Mouse (Mus musculus) layer of hippocampus, adult 11-12 months (tissue): Measurements from ENCODE around the gene Fam234a.
"Not testable (repeated sequence)": the region's sequence is repeated elsewhere in the genome, so short reads cannot be mapped to it uniquely, and the experiment has no call there.

Experiments
- DNase-seq: peaks from one replicate; pipeline ENCODE4 v3.0.0; 2022; ENCODE audit warnings: low spot score

The Fam234a gene

DNA sequence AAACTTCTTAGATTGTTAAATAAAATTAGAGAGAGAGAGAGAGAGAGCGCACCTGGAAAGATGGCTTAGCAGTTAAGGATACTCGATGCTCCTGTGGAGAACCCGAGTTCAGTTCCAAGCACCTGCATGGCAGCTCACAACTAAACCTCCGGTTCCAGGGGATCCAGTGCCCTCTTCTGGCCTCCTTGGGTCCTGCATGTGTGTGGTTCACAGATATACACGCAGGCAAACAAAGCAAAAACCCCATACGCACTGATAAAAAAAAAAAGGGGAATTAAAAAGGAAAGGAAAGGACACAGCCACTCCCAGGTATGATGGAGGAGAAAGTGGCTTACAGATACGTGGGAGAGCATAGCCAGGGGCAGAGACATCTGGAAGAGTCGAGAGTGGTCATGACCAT is 11.2 kb downstream of the Fam234a start:
- DNase-seq: no peak

DNA sequence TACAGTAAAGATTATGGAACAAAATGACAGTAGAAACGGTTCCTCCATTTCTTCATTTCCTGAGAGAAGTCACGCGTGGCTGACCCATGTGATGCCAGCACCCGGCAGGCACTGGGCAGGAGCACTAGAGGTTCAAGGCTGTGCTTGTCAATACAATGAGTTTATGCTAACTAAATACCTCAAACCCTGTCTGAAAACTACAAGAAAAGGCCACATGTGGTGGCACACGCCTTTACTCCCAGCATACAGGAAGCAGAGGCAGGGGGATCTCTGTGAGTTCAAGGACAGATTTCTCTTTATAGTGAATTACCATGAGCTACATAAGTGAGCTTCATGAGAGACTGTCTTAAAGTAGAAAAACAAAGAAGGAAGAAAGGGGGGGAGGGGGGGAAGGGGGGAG is 12.9 kb downstream of the Fam234a start:
- DNase-seq: no peak

DNA sequence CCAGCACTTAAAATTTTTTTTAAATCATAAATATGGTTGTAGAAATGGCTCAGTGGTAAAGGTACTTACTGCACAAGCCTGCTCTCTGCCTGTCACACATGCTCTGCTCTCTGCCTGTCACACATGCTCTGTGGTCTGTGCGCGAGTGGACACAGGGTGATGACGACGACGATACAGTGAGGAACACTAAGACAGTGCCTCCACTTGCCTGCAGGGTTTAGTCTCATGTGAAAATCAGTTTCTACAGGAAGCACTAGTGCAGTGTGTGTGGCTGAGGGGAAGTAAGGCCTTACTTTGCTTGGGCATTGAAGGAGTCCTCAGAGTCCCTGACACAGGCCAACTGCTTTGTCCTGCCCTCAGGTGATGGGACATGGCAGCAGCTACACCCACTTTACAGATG is 14.3 kb downstream of the Fam234a start:
- no peak for DNase-seq

DNA sequence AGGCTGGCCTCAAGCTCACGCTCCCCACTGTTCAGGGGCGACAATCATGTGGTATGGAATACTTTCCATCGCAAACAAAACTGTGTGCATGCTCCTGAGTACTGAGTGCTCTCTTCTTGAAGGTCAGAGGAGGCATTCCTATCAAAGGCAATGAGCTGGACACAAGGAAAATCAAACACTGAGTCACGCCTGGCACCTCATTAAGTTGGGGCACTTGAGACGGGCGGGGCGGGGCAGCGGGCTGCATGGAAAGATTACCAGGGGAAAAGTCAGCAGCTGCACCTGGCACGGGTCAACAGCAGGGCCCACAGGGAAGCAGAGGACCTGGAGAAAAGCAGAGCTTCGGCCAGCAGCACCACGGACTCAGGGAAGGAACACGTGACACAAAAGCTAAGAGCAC is 18.9 kb downstream of the Fam234a start:
- DNase-seq: no peak

DNA sequence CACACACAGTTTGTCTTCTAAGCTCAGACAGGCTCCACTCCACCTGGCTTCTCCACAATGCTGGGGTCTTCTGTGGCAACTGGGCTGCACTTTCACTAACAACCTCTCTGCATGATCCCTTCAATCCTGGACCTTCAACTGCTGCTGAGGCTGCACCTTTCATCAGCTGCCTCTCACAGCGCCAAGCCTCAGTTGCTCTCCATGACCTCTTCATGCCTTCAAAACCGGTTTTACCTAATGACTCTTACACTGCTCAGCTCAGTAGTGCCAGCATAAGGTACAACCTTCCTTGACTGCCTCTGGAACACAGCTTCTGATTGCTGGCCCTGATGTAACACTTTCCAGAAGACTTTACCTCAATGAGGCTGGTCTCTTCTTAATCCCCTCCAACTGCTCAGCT is 22.5 kb downstream of the Fam234a start:
- DNase-seq: no peak

DNA sequence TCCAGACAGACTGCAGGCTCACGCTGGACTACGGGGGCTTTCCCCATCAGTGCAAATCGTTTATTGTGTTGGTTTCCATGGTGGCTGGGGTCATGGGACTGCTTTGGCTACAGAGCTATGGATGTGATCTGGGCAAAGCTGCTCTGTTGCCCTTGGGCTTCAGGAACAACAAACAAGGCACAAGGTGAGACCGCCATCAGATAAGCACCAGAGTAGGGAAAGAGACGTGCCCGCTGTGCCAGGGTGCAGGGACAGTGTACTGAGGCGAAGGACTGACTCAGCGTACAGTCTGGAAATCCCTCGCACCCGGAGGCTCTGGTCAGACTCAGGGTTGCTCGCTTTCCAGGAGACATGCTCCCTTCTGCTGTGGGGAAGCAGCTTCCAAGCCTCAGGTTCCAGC is 31.4 kb downstream of the Fam234a start:
- DNase-seq: no peak

DNA sequence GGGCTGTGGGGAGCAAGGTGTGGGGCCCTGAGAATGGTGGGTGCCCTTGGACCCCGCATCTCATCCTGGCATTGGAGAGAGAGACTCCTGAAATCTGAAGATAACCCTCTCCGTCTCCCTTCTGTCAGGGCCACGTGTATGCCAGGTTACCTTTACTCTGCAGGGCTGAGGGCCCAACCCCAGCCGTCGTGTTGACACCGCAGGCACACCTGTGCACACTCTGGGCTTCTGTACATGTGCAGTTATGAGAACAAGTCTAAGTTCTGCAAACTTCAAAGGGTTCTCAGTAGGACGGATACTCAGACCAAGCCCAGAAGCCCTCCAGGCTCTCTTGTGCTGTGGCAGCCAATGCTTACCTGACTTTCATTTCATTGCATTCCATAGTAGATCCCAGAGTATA is 31.8 kb downstream of the Fam234a start:
- DNase-seq: no peak

DNA sequence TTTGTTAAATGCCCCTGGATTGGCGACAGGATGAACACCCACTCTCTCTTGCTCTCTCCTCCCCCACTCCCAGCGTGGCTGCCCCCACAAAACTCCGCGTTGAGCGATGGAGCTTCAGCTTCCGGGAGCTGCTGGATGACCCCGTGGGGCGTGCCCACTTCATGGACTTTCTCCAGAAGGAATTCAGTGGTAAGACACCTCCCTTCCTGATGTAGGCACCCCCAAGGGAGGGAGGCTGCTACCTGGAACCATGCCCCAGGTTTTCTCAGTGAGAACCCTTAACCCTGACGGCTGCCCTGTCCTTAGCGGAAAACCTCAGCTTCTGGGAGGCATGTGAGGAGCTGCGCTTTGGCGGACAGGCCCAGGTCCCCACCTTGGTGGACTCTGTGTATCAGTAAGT is 36.4 kb downstream of the Fam234a start, which contains the start of gene Arhgdig:
TSS of gene Arhgdig (minus strand) at position 101 of the 400 bp plus-strand sequence.
- no peak for DNase-seq

DNA sequence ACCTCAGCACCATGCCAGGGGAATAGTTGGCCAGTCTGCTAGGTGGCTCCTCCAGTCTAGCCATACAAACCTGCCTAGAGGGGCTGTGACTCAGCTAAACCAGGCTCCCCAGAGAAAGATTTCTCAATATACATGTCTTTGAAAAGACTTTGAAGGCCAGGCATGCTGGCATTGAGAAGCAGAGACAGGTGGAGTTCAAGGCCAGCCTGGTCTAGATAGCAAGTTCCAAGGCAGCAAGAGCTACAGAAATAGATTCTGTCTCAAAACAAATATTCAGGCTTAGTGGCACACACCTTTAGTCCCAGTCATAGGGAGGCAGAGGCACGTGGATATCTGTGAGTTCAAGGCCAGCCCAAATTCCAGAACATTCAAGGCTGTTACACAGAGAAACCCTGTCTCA is 37.6 kb downstream of the Fam234a start:
- DNase-seq: no peak

DNA sequence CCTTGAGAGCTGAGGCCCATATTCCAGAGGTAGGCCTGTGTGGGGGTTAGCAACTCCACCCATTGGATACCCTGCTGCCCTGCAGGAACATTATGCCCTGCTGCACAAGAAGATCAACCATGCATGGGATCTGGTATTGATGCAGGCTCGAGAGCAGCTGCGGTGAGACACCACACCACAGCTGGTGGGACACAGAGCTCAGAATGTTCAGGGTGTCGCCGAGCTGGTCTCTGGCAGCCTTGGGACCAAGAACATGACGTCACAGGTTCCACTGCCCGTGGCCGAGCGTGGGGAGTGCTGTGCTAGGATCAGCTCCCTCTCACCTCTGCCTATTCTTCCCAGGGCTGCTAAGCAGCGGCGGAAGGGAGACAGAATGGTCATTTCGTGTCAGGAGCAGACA is 39.3 kb downstream of the Fam234a start:
- no peak for DNase-seq

DNA sequence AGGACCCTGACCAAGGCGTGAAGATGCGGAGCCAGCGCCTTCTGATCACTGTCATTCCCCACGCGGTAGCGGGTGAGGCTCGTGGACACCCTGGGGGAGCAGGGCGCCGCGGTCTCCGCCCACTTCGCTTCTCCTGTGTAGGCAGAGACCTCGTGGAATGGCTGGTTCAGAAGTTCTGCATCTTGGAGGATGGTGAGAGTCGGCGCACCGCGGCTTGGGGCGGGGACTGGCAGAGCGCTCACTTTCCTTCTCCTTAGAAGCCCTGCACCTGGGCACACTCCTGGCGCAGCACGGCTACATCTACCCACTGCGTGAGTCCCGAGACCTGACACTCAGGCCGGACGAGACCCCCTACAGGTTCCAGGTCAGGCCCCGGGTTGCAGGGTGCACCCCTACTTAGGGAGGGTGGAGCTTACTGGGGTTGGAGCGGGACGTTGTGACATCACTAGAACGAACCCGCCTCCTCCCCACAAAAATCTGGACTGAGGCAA is 40.7 kb downstream of the Fam234a start:
- peak; percentile 54 for DNase-seq

DNA sequence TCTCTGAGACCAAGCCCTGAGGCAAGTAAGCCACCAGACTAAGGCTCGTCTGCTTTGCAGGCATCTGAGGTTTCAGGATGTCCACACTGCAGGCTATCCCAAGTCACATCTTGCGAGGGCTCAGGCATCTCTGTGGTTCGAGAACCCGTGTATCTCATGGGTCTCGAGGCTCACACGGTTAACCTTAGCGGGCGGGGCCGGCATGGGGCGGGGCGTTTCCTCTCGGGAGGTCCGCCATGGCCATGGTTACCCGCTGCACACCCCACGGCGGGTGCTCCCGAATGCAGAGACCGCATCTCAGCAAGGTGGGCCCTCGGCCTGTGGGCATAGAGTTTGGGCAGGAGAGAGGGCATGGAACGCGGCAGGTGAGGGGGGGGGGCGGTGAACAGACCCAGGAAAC is 41.3 kb downstream of the Fam234a start, which contains the start of gene Rgs11:
TSS of gene Rgs11 (plus strand) at position 215 of the 400 bp plus-strand sequence.
- DNase-seq: peak; percentile 37

DNA sequence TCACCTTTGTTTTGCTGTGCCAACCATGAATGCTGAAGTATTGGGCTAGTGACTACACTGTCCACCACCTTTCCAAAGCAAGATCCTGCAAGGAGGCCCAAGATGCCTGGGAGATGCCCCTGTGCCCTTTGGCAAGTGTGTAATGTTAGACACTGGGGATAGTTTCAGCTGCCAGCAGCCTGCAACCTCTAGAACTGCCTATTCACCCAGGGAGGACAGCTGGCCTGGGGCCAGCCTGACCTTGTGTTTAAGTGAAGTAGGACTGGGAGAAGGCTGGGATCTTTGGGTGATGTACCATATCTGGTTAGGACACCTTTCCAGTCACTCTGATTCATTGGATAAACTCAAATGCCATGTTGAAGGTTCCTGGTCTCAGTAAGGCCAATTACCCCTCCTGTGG is 42.0 kb downstream of the Fam234a start:
- no peak for DNase-seq

DNA sequence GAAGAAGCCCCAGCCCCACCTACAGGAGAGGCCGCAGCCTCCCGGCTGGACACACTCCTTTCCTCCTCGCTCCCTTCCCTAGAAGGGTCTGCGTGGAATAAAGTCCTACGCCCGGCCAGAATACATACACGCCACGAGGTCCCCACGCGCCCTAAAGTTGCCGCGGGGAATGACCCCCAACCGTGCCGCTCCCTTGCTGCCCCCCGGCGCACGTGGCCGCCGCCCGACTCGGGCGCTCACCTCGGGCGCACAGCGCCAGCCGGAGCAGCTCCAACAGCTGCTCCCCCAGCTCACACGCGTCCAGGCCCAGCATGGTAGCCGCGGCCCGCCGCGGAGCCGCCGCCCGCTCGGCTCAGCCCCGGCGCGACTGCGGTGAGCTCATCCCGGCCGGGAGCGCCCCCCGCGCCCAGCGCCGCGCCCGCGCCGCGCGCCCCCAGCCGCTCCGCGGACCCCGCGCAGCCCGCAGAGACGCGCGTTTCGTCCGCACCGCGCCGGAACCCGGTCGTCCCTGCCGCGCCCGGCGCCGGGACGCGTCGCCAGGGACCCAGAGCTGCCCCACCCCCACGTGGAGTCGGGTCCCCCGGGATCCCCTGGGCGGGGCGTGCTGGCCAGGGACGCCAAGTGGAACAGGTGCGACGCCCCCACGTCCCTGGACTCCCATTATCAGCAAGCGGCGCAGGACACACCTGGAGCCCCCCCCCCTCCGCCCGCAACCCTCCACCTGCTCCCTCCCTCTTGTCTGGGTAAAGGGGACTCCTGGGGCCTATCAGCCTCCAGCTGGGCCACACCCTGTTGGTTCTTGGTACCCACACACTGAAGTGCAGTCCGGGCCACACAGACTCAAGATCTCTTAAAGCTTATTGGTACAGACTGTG is 43.0 kb downstream of the Fam234a start:
- no peak for DNase-seq

DNA sequence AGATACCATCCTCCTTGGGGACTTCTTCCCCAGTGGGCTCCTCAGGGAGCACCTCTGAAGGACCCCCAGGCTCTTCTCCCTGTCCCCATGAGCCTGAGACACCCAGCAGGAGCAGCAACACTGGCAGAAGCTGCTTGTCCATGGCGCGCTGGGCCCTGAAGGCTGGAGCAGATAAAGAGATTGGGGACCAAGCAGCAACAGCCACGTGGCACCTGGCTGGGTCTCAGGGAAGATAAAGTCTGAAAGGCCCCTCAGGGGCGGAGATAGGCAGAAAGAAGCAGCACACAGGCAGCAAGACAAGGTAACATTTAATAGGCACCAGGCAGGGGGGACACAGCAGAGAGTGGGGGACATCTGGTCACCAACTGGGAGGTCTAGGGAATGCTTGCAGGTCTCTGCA is 45.1 kb downstream of the Fam234a start, which contains the start of gene Pdia2:
TSS of gene Pdia2 (minus strand) at position 196 of the 400 bp plus-strand sequence.
- DNase-seq: no peak

DNA sequence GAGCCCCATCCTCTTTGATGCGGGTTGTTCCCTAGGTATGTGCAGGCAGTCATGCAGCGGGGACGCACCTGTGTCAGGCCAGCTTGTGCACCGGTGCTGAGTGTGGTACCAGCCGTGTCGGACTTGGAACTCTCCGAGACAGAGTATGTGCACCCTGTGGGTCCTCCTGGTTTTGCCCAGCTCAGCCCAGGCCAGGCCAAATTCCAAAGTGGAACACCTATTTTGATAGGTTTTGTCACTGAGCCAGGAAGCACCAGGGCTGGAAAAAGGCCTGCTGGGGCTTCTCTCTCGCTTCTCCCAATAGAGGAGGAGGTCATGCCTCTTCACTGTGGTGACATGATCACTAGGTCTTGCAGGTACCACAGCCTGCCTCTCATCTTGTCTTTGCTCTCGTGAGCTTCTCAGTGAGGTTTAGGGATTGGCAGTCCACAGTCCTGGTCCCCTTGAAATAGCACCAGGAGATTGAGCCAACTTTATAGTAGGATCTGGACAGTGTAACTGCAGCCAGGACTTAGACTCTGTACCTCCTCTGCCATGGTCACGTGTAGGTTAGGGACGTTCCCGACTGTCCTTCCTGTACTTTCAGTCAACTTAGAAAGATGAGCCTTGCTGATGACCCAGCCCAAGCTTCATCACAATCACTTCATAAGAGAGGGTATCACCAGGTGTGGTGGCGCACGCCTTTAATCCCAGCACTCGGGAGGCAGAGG is 51.4 kb downstream of the Fam234a start:
- DNase-seq: no peak

DNA sequence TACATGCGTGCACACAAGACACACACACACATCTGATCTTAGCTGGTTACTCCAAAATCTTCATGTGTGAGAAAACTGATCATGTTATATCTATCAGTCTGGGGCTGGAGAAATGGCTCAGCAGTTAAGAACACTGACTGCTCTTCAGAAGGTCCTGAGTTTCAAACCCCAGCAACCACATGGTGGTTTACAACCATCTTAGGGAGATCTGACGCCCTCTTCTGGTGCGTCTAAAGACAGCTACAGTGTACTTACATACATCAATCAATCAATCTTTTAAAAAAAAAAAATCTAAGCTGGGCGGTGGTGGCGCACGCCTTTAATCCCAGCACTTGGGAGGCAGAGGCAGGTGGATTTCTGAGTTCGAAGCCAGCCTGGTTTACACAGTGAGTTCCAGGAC is 52.6 kb downstream of the Fam234a start:
- not testable (repeated sequence) for DNase-seq

DNA sequence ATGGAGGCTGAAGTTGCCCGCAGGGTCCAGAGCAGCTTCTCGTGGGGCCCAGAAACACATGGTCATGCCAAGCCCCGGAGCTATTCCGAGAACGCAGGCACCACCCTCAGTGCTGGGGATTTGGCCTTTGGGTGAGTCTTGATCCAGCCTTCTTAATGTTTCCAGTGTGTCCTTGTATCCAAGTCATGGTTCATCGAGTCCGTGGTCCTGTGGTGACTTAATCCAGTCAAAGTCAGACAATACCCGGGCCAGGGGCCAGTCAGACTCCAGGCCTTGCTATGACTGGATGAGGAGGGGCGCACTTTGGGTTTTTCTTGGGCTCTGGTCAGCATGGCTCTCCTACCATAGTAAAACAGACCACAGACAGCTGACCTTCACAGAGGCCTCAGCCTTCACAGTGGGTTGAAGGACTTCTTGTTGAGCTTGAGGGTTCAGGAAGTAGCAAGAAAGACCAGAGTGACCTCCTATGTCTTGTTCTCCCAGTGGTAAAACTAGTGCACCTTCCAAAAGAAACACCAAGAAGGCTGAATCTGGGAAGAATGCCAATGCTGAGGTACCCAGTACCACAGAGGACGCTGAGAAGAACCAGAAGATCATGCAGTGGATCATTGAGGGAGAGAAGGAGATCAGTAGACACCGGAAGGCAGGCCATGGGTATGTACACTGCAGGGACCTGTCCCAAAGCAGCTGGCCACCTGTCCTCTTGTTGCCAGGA is 55.8 kb downstream of the Fam234a start:
- DNase-seq: no peak

DNA sequence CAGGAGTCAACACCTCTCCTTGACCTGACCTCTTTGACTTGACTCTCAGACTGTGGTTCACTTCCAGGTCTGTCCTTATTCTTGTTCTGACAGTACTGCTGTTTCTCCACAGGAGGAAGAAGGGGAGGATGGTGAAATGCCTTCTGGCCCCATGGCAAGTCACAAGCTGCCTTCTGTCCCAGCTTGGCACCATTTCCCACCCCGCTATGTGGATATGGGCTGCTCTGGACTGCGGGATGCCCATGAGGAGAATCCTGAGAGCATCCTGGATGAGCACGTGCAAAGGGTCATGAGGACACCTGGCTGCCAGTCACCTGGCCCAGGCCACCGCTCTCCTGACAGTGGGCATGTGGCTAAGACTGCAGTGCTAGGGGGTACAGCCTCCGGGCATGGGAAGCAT is 56.5 kb downstream of the Fam234a start:
- DNase-seq: no peak

DNA sequence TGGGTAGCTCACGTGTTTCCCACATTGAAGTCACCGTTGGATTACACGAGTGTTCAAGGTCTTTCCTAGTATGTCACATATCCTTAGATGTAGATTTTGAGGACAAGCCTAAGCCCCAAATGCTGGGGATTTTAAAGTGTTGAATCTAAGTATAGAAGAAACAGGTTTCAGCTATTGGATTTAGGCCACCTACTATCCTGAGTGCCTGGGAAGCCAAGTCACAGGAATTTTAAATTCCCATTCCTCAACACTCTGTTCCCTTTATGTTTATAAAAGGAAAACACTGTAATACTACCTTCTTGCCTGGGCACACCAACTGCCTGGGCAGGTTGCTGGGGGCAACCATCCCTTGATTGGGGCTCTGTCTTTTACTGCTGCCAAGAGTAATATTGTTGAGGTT is 62.9 kb downstream of the Fam234a start:
- no peak for DNase-seq

DNA sequence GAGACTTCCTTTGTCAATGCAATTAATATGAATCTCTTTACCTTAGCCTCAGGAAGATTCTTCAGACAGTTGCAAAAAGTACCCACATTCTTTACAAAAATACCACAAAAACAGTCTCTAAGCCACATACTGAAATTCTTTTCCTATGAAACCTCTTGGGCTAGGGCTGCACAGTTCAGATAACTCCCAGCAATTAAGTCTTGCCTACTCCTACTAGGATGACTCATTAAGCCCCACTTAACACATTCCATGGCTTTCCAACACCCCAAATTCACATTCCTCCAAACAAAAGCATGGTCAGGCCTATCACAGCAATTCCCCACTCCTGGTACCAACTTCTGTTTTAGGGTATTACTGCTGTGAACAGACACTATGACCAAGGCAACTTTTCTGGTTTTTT is 65.4 kb downstream of the Fam234a start:
- no peak for DNase-seq

DNA sequence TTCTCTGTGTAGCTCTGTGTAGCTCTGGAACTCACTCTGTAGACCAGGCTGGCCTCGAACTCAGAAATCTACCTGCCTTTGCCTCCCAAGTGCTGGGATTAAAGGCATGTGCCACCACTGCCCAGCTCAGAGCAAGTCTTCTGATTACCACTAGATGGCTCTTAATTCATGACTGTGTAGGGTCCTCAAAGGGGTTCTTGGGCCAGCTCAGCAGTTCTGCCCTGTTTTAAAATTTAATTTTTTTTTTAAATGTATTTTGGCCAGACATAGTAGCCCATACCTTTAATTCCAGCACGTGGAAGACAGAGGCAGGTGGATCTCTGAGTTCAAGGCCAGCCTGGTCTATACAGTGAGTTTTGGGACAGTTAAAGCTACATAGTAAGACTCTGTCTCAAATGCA is 68.8 kb downstream of the Fam234a start:
- DNase-seq: not testable (repeated sequence)
